Mouse (Mus musculus) myocyte (in vitro differentiated cells): ENCODE measurements around the gene Pnpla2. TPM values are rescaled to one million over a fixed set of nuclear protein-coding genes. Genes with fewer than 3 reads are reported as not detected.
"Not testable (repeated sequence)": the region's sequence is repeated elsewhere in the genome, so short reads cannot be mapped to it uniquely, and the experiment has no call there.

Experiments used
- H3K27me3 ChIP-seq: one replicate; pipeline ENCODE4 v1.6.1; 2011; ENCODE audit not compliant: control insufficient read depth, insufficient read depth, insufficient read length
- H3K36me3 ChIP-seq: one replicate; pipeline ENCODE4 v1.6.1; 2011; ENCODE audit not compliant: control insufficient read depth, insufficient read depth
- H3K4me2 ChIP-seq: one replicate; pipeline ENCODE4 v1.6.1; 2011; ENCODE audit warnings: low read depth, control low read depth
- H3K4me3 ChIP-seq: one replicate; pipeline ENCODE4 v1.5.1; 2011; ENCODE audit warnings: mild to moderate bottlenecking, control low read depth, moderate library complexity
- H3K79me2 ChIP-seq: one replicate; pipeline ENCODE4 v1.6.1; 2011; ENCODE audit not compliant: control insufficient read depth, insufficient read depth
- H3ac ChIP-seq: one replicate; pipeline ENCODE4 v1.6.1; 2011; ENCODE audit not compliant: control insufficient read depth, insufficient read length
- CEBPB ChIP-seq: IDR thresholded peaks from 2 replicates; pipeline ENCODE4 v1.6.1; 2011; ENCODE audit warnings: mild to moderate bottlenecking, moderate library complexity; ENCODE audit not compliant: poor library complexity, insufficient read depth, severe bottlenecking
- E2F4 ChIP-seq: IDR thresholded peaks from one replicate; pipeline ENCODE4 v1.6.1; 2011; ENCODE audit warnings: mild to moderate bottlenecking, control low read depth, moderate library complexity; ENCODE audit not compliant: insufficient read depth
- MAX ChIP-seq: IDR thresholded peaks from one replicate; pipeline ENCODE4 v1.6.1; 2011; ENCODE audit warnings: low read depth, mild to moderate bottlenecking, control low read depth
- MYOD1 ChIP-seq, 3 experiments: IDR thresholded peaks; one replicate each; pipeline ENCODE4 v1.6.1; 2011; ENCODE audit warnings: control low read depth in 2 of 3, low read depth in 2 of 3, mild to moderate bottlenecking in 2 of 3, moderate library complexity in 1 of 3; ENCODE audit not compliant: insufficient read length in 2 of 3, control insufficient read depth in 1 of 3
- MYOG ChIP-seq, 3 experiments: IDR thresholded peaks; one replicate each; pipeline ENCODE4 v1.6.1; 2011; ENCODE audit warnings: control low read depth in 2 of 3, low read depth in 2 of 3, mild to moderate bottlenecking in 2 of 3; ENCODE audit not compliant: insufficient read length in 2 of 3, control insufficient read depth in 1 of 3, insufficient read depth in 1 of 3
- POLR2A ChIP-seq: IDR thresholded peaks from one replicate; pipeline ENCODE4 v1.6.1; 2011; ENCODE audit warnings: low read depth, mild to moderate bottlenecking, control low read depth, moderate library complexity; ENCODE audit not compliant: insufficient read length
- POLR2AphosphoS2 ChIP-seq: IDR thresholded peaks from one replicate; pipeline ENCODE4 v1.6.1; 2011; ENCODE audit warnings: low read depth, control low read depth; ENCODE audit not compliant: insufficient read length
- REST ChIP-seq: IDR thresholded peaks from one replicate; pipeline ENCODE4 v1.6.1; 2011; ENCODE audit warnings: mild to moderate bottlenecking, control low read depth, moderate library complexity; ENCODE audit not compliant: insufficient read depth, insufficient read length
- SRF ChIP-seq: IDR thresholded peaks from one replicate; pipeline ENCODE4 v1.6.1; 2011; ENCODE audit warnings: low read depth; ENCODE audit not compliant: control insufficient read depth, insufficient read length
- TCF12 ChIP-seq: IDR thresholded peaks from one replicate; pipeline ENCODE4 v1.6.1; 2011; ENCODE audit warnings: mild to moderate bottlenecking, control low read depth; ENCODE audit not compliant: poor library complexity, insufficient read depth, severe bottlenecking
- TCF3 ChIP-seq: IDR thresholded peaks from one replicate; pipeline ENCODE4 v1.6.1; 2011; ENCODE audit warnings: low read depth, control low read depth; ENCODE audit not compliant: insufficient read length
- USF1 ChIP-seq: IDR thresholded peaks from one replicate; pipeline ENCODE4 v1.6.1; 2011; ENCODE audit warnings: low read depth, mild to moderate bottlenecking, control low read depth, moderate library complexity
- polyA plus RNA-seq: library from polyadenylated mRNA; unstranded; fragments of >200 nt; fragmentation: generic; extraction: Trizol; gene quantifications from one replicate; pipeline ENCODE4 v1.2.1, GENCODE M21; 2012; ENCODE audit warnings: missing spikeins

Gene Pnpla2
- 50.5 TPM for polyA plus RNA-seq

DNA sequence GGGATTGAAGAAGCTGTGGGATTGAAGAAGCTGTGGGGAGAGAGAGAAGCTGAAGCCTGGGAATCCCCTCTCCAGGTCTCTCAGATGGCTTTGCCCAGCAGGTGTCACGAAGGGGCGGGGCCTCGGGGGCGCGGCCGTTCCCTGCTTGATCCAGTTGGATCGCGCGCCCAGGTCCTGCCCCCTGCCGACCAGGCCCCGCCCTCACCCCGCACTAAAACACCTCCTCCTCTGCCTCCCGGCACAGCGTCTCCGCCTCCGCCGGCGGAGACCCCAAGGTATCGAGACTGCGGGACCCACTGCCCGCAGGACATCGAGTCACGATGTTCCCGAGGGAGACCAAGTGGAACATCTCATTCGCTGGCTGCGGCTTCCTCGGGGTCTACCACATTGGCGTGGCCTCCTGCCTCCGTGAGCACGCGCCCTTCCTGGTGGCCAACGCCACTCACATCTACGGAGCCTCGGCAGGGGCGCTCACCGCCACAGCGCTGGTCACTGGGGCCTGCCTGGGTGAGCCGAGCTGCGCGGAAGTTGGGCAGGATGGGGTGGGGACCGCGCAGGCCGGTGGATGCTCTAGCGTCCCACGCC, at the start of gene Pnpla2:
Gene Pnpla2, plus strand, starts transcription at position 232 of the 585 bp plus-strand sequence.
- H3ac ChIP-seq, result peak within 1 kb of the TSS; percentile 27
- H3K27me3 ChIP-seq, result no peaks in the 10 kb centered on the region
- peak within 1 kb of the TSS; percentile 71 for H3K4me2 ChIP-seq
- no peaks in the 10 kb centered on the region for H3K79me2 ChIP-seq
- H3K36me3 ChIP-seq, result peaks cover 9% of the 10 kb centered on the region
- H3K4me3 ChIP-seq, result peak within 1 kb of the TSS; percentile 67
- TF ChIP-seq E2F4 (no peak), POLR2AphosphoS2 (peak; percentile 82), MYOG (IDR thresholded peaks at IDR 0.05; ENCODE audit: control insufficient read depth in 1 of 3, insufficient read depth in 1 of 3, insufficient read length in 2 of 3, low read depth in 2 of 3) (peak in 1 of 3 experiments; percentile 12), CEBPB (no peak), REST (no peak), POLR2A (peak; percentile 74), MYOD1 (IDR thresholded peaks at IDR 0.05; ENCODE audit: control insufficient read depth in 1 of 3, insufficient read length in 2 of 3, low read depth in 2 of 3) (peak in 2 of 3 experiments; percentile 3 to 5)

DNA sequence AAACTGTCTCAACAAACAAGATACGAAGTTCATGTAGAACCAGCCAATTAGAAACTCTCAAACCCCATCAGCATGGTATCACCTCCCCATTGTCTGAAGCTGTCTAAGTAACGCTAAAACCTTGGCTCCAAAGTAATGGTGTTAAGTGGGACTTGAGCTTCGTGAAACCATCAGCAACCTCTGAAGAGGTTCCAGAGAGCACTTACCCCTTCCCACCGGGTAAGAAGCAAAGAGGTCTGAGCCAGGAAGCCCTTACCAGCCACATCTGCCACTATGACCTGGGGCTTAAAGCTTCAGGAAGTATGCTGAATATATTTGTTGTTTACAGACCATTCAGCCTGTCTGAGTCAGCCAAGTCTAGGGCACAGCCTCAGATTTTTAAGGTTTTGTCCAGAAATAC, 49.5 kb upstream of the Pnpla2 start:
- no peak overlapping the region for H3ac ChIP-seq
- no peaks in the 10 kb centered on the region for H3K79me2 ChIP-seq
- peaks cover 13% of the 10 kb centered on the region for H3K36me3 ChIP-seq
- H3K4me3 ChIP-seq, result no peak overlapping the region
- H3K4me2 ChIP-seq, result no peak overlapping the region
- TF ChIP-seq CEBPB (no peak), TCF3 (no peak), MAX (no peak), TCF12 (no peak), E2F4 (no peak), POLR2AphosphoS2 (no peak), POLR2A (no peak), USF1 (no peak), SRF (no peak), REST (no peak), MYOG (IDR thresholded peaks at IDR 0.05; ENCODE audit: control insufficient read depth in 1 of 3, insufficient read depth in 1 of 3, insufficient read length in 2 of 3, low read depth in 2 of 3) (no peak), MYOD1 (IDR thresholded peaks at IDR 0.05; ENCODE audit: control insufficient read depth in 1 of 3, insufficient read length in 2 of 3, low read depth in 2 of 3) (no peak)
- H3K27me3 ChIP-seq, result no peaks in the 10 kb centered on the region

DNA sequence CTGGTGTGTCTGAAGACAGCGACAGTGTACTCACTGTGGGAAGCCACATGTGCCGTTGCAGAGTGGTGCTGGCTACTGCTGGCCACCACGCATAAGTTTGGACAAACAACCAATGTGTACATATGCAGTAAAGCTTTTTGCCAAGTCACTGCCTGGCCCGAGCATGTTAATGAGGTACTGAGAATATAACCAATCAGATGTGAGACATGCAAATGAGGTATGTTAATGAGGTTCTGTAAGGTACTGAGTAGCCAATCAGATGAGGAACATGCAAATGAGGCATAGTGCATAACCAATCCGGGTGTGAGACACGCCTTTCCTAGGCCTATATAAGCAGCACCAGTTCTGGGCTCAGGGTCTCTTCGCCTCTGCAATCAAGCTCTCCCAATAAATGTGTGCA, 47.3 kb upstream of the Pnpla2 start:
- not testable (repeated sequence) for H3K4me3 ChIP-seq

DNA sequence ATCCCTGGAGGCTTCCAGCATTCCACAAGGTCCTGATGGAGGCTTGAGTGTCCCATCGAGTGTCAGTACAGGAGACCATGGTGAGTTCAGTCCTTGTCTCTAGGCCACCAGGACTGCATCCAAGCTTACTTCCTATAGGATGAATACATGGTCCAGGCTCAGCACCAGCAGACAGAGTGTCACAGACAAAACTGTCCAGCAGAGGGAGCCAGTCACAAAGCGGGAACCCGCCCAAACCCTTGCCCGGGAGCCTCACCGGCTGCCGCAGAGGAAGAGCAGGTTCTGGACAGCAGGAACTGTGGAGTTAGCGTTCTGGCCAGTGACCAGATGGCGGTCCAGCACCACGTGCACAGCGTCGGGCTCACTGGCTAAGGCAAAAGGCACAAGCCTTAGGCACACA, 46.2 kb upstream of the Pnpla2 start:
- no peaks in the 10 kb centered on the region for H3K36me3 ChIP-seq
- no peaks in the 10 kb centered on the region for H3K27me3 ChIP-seq
- TF ChIP-seq MYOD1 (IDR thresholded peaks at IDR 0.05; ENCODE audit: control insufficient read depth in 1 of 3, insufficient read length in 2 of 3, low read depth in 2 of 3) (no peak), USF1 (no peak), E2F4 (peak; percentile 16), MYOG (IDR thresholded peaks at IDR 0.05; ENCODE audit: control insufficient read depth in 1 of 3, insufficient read depth in 1 of 3, insufficient read length in 2 of 3, low read depth in 2 of 3) (peak in 1 of 3 experiments; percentile 32), POLR2A (no peak), CEBPB (no peak), TCF3 (no peak)
- no peak overlapping the region for H3K4me2 ChIP-seq
- no peak overlapping the region for H3ac ChIP-seq
- H3K4me3 ChIP-seq, result no peak overlapping the region
- H3K79me2 ChIP-seq, result no peaks in the 10 kb centered on the region

More for the DNA sequence above, 47.3 kb upstream of the Pnpla2 start:
- H3K79me2 ChIP-seq, H3K27me3 ChIP-seq, H3K4me2 ChIP-seq, H3ac ChIP-seq, H3K36me3 ChIP-seq: not testable (repeated sequence)

DNA sequence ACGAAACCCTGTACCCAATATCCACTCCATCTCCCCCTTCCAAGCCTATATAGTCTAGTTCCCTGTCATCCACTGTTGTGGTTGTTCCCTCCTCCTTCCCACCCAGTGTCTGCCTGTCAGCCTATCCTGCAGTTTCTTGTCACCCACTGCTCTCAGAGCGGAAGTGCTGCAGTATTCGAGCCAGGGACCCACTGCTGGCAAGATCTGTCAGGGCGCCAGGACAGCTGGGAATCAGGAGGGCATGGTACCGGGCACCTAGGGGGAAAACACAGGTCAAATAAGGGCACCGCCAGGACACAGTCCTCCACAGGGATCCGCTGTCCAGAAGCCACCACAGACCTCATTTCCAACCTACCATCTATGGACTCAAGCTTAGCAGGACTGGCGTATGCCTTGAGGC, 44.4 kb upstream of the Pnpla2 start:
- Histone ChIP-seq H3K4me3 (no peak overlapping the region), H3K4me2 (no peak overlapping the region), H3ac (no peak overlapping the region), H3K79me2 (no peaks in the 10 kb centered on the region), H3K27me3 (no peaks in the 10 kb centered on the region), H3K36me3 (no peaks in the 10 kb centered on the region)
- TF ChIP-seq POLR2AphosphoS2 (no peak), USF1 (no peak), SRF (no peak), TCF12 (no peak)

- TF ChIP-seq MAX, result no peak
- no peak for TF ChIP-seq POLR2A
- no peak for TF ChIP-seq MYOG (IDR thresholded peaks at IDR 0.05; ENCODE audit: control insufficient read depth in 1 of 3, insufficient read depth in 1 of 3, insufficient read length in 2 of 3, low read depth in 2 of 3)
- TF ChIP-seq E2F4, result no peak
- no peak for TF ChIP-seq TCF12
- no peak for TF ChIP-seq SRF
- no peak for TF ChIP-seq MYOD1 (IDR thresholded peaks at IDR 0.05; ENCODE audit: control insufficient read depth in 1 of 3, insufficient read length in 2 of 3, low read depth in 2 of 3)
- TF ChIP-seq TCF3, result no peak
- TF ChIP-seq CEBPB, result no peak
- no peak for TF ChIP-seq POLR2AphosphoS2
- TF ChIP-seq REST, result no peak
- Histone ChIP-seq H3K4me2 (no peak overlapping the region), H3K36me3 (no peaks in the 10 kb centered on the region), H3K4me3 (no peak overlapping the region), H3K27me3 (no peaks in the 10 kb centered on the region), H3ac (no peak overlapping the region), H3K79me2 (no peaks in the 10 kb centered on the region)
Observed at GRCm38 (mm10) chr7:141411667-141412066, 43.3 kb upstream of the Pnpla2 start.
